Mouse (Mus musculus): ENCODE results near the gene Prelid1. TPM values are rescaled to one million over a fixed set of nuclear protein-coding genes. Genes with fewer than 3 reads are reported as not detected.

The Prelid1 gene
- polyA plus RNA-seq, 1 experiment from 2014 or later, result 510 TPM

DNA sequence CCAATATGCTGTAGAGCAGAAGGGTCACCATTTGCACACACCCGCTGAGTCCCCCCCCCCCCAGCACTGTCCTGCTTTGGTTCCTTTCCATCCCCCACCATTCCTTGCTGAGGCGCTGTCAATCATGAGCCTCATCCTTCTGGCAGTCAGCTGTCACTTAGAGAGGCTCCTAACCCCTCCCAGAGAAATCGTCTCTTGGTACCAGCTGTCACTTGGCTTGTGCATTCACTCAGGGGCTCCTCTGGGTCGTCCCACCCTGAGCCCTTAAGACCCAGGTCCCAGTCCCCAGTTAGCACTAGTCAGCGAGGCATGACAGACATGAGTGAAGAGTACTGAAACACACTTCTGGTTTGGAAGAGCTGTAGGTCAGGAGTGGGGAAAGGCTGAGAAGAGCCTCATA lies 51.4 kb downstream of the Prelid1 start:
- Histone ChIP-seq H3K4me3 (no peak overlapping the region), H3K9me3 (no peaks in the 10 kb centered on the region), H3K36me3 (no peaks in the 10 kb centered on the region), H3K27me3 (ENCODE audit: insufficient read depth, poor library complexity, severe bottlenecking) (peaks cover 39% of the 10 kb centered on the region), H3K4me1 (replicated peaks) (peaks cover 13% of the 10 kb centered on the region), H3K27ac (no peak overlapping the region)
- 57% methylated on average over 5 of the region's 5 CpGs for WGBS
- DNase-seq (ENCODE audit: low spot score), result no peak

DNA sequence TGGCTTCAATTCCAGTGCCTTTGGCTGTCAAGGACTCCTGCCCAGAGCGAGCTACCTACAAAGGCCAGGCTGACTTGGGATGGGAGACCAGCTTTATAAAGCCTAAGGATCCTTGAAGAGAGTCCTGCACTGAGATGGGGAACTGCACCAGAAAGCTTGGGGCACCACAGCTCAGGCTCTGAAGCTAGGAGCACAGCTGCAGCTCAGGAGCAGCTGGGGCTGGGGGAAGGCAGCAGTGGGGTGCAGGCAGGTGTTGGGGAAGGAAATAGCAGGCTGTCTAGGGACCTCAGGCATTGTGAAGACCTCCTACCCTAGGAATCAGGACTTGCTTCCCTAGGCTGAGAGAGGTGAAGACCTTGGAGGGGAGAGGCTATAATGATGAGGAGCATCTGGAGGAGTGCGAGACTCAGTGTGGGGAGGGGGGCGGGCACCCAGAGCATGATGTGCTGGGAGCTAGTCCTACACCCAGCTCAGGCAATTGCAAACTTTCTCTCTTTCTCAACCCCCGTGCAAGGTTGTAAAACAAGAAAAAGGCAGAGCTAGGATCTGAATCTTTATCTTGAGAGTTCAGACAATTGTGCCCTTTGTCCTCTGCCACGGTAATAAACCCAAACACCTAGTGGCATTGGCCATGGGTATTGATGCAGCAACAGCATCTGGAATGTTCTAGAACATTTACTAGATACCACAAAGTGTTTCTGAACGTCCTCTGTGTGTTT lies 54.1 kb downstream of the Prelid1 start:
- 66% methylated on average over 6 of the region's 6 CpGs for WGBS
- no peak for DNase-seq (ENCODE audit: low spot score)
- peaks cover 22% of the 10 kb centered on the region for H3K4me1 ChIP-seq (replicated peaks)
- peaks cover 55% of the 10 kb centered on the region for H3K27me3 ChIP-seq (ENCODE audit: insufficient read depth, poor library complexity, severe bottlenecking)
- no peaks in the 10 kb centered on the region for H3K36me3 ChIP-seq
- no peak overlapping the region for H3K4me3 ChIP-seq
- no peaks in the 10 kb centered on the region for H3K9me3 ChIP-seq
- no peak overlapping the region for H3K27ac ChIP-seq

Other genes starting within 250 kb of the Prelid1 start
- gene Uimc1, start 220.2 kb upstream of the Prelid1 start, polyA plus RNA-seq (2016; fragmentation: Nextera tagmentation; extraction: Ambion mirVana), result 18.6 and 22.6 TPM in 2 replicates
- gene Zfp346, start 215.2 kb upstream of the Prelid1 start, polyA plus RNA-seq (2016; fragmentation: Nextera tagmentation; extraction: Ambion mirVana), result 23.5 and 24.9 TPM in 2 replicates
- not detected in 2 replicates for gene Gm17617, start 187.0 kb upstream of the Prelid1 start, polyA plus RNA-seq (2016; fragmentation: Nextera tagmentation; extraction: Ambion mirVana)
- 0.67 and 1.3 TPM in 2 replicates for gene Fgfr4, start 167.9 kb upstream of the Prelid1 start, polyA plus RNA-seq (2016; fragmentation: Nextera tagmentation; extraction: Ambion mirVana)
- 69.3 and 73.9 TPM in 2 replicates for gene Nsd1, start 110.7 kb upstream of the Prelid1 start, polyA plus RNA-seq (2016; fragmentation: Nextera tagmentation; extraction: Ambion mirVana)
- gene Rab24, start 1.4 kb downstream of the Prelid1 start, polyA plus RNA-seq (2016; fragmentation: Nextera tagmentation; extraction: Ambion mirVana), result 80.9 and 83.7 TPM in 2 replicates
- gene Mxd3, start 9.3 kb downstream of the Prelid1 start, polyA plus RNA-seq (2016; fragmentation: Nextera tagmentation; extraction: Ambion mirVana), result 25.2 and 33.7 TPM in 2 replicates
- gene Lman2, start 42.3 kb downstream of the Prelid1 start, polyA plus RNA-seq (2016; fragmentation: Nextera tagmentation; extraction: Ambion mirVana), result 95.2 and 107 TPM in 2 replicates
- 0.44 and 0.68 TPM in 2 replicates for gene Rgs14, start 49.2 kb downstream of the Prelid1 start, polyA plus RNA-seq (2016; fragmentation: Nextera tagmentation; extraction: Ambion mirVana)
- gene Slc34a1, start 77.7 kb downstream of the Prelid1 start, polyA plus RNA-seq (2016; fragmentation: Nextera tagmentation; extraction: Ambion mirVana), result 0.22 TPM in 1 of 2 replicates, not detected in the other
- not detected in 2 replicates for gene Pfn3, start 94.7 kb downstream of the Prelid1 start, polyA plus RNA-seq (2016; fragmentation: Nextera tagmentation; extraction: Ambion mirVana)
- gene F12, start 106.3 kb downstream of the Prelid1 start, polyA plus RNA-seq (2016; fragmentation: Nextera tagmentation; extraction: Ambion mirVana), result 0.07 and 0.25 TPM in 2 replicates
- 51.5 and 52.3 TPM in 2 replicates for gene Grk6, start 124.6 kb downstream of the Prelid1 start, polyA plus RNA-seq (2016; fragmentation: Nextera tagmentation; extraction: Ambion mirVana)
- 0.69 and 1.0 TPM in 2 replicates for gene Prr7, start 143.8 kb downstream of the Prelid1 start, polyA plus RNA-seq (2016; fragmentation: Nextera tagmentation; extraction: Ambion mirVana)
- gene Dbn1, start 167.6 kb downstream of the Prelid1 start, polyA plus RNA-seq (2016; fragmentation: Nextera tagmentation; extraction: Ambion mirVana), result 420 and 518 TPM in 2 replicates
- gene Pdlim7, start 193.2 kb downstream of the Prelid1 start, polyA plus RNA-seq (2016; fragmentation: Nextera tagmentation; extraction: Ambion mirVana), result 194 and 221 TPM in 2 replicates
- 3.5 and 3.9 TPM in 2 replicates for gene Dok3, start 208.8 kb downstream of the Prelid1 start, polyA plus RNA-seq (2016; fragmentation: Nextera tagmentation; extraction: Ambion mirVana)
- 85.2 and 88.2 TPM in 2 replicates for gene Ddx41, start 216.2 kb downstream of the Prelid1 start, polyA plus RNA-seq (2016; fragmentation: Nextera tagmentation; extraction: Ambion mirVana)